Mouse (Mus musculus) forebrain, embryonic 11.5 days (tissue): ENCODE results near the gene Gm16181. TPM values are rescaled to one million over a fixed set of nuclear protein-coding genes. Genes with fewer than 3 reads are reported as not detected.

Experiments
- ATAC-seq: fragments of 200-750 bp; cut with Nextera tagmentation; replicated peaks from 2 replicates; pipeline ENCODE4 v1.8.0; 2017; ENCODE audit warnings: moderate TSS enrichment; ENCODE audit not compliant: low FRiP score
- DNase-seq: peaks from one replicate; pipeline ENCODE4 v3.0.0-alpha.2; 2017; ENCODE audit warnings: low spot score
- H3K27ac ChIP-seq: fragments of 300-500 bp; sonication (generic); 2 replicates; pipeline ENCODE4 v1.5.1; 2014; ENCODE audit warnings: low read depth, low read length
- H3K27me3 ChIP-seq: fragments of 300-500 bp; sonication (generic); 2 replicates; pipeline ENCODE4 v1.6.1; 2014; ENCODE audit warnings: mild to moderate bottlenecking, low read length, mixed read lengths; ENCODE audit not compliant: control insufficient read depth, insufficient read depth
- H3K36me3 ChIP-seq: fragments of 300-500 bp; sonication (generic); 2 replicates; pipeline ENCODE4 v1.6.1; 2014; ENCODE audit warnings: mild to moderate bottlenecking, low read length, moderate library complexity, mixed read lengths; ENCODE audit not compliant: control insufficient read depth, insufficient read depth
- H3K4me1 ChIP-seq: fragments of 300-500 bp; sonication (generic); replicated peaks from 2 replicates; pipeline ENCODE4 v1.6.1; 2014; ENCODE audit warnings: low read length, mixed read lengths; ENCODE audit not compliant: control insufficient read depth, insufficient read depth
- H3K4me2 ChIP-seq: fragments of 300-500 bp; sonication (generic); 2 replicates; pipeline ENCODE4 v1.6.1; 2014; ENCODE audit warnings: low read depth, mild to moderate bottlenecking, low read length, moderate library complexity, mixed read lengths; ENCODE audit not compliant: severe bottlenecking
- H3K4me3 ChIP-seq: fragments of 300-500 bp; sonication (generic); 2 replicates; pipeline ENCODE4 v1.5.1; 2014; ENCODE audit warnings: low read depth, low read length
- H3K9ac ChIP-seq: fragments of 300-500 bp; sonication (generic); 2 replicates; pipeline ENCODE4 v1.6.1; 2014; ENCODE audit warnings: low read length
- H3K9me3 ChIP-seq: fragments of 300-500 bp; sonication (generic); 2 replicates; pipeline ENCODE4 v1.6.1; 2016; ENCODE audit warnings: low read length, mixed read lengths; ENCODE audit not compliant: control insufficient read depth
- WGBS: fragments of 180-500 bp; shearing (Covaris S2); extraction: QIAGEN DNeasy Blood & Tissue Kit; methylation state at CpG from one replicate; pipeline ENCODE4 v1.1.7; 2014; 5-methylcytosine and 5-hydroxymethylcytosine counted together
- microRNA-seq: library from miRNA; unstranded; fragments of <30 nt; microRNA quantifications from one replicate; pipeline ENCODE4, GENCODE M21; 2016; ENCODE audit not compliant: insufficient number of aligned reads
- polyA plus RNA-seq: library from polyadenylated mRNA; unstranded; fragments of >200 nt; fragmentation: Nextera tagmentation; extraction: Ambion mirVana; gene quantifications from 2 replicates; pipeline ENCODE4 v1.2.1, GENCODE M21; 2014

Gm16181 gene
- polyA plus RNA-seq, 1 experiment from 2014 or later: not detected

DNA sequence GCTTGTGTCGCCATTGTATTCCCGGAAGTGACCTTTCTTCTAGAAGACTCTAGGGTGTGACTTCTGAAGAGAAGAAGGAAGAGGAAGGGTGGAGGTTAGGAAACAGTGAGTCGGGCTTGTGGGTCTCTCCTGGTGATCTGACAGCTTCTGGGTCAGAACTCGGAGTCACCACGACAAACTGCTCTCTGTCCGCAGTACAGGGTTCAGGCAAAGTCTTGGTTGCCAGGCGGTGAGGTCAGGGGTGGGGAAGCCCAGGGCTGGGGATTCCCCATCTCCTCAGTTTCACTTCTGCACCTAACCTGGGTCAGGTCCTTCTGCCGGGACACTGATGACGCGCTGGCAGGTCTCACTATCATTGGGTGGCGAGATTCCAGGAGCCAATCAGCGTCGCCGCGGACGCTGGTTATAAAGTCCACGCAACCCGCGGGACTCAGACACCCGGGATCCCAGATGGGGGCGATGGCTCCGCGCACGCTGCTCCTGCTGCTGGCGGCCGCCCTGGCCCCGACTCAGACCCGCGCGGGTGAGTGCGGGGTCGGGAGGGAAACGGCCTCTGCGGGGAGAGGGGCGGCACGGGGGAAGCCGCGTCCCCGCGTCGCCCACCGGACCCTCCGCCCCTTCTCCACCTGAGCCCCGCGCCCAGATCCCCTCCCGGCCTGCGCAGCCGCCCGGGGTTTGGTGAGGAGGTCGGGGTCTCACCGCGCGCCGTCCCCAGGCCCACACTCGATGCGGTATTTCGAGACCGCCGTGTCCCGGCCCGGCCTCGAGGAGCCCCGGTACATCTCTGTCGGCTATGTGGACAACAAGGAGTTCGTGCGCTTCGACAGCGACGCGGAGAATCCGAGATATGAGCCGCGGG lies 42.3 kb downstream of the Gm16181 start, which contains the start of gene H2-D1:
TSS of gene H2-D1 (plus strand) at position 67 of the 859 bp plus-strand sequence.
- DNase-seq (peak; percentile 91), ATAC-seq (peak; percentile 91)
- H3K4me3 ChIP-seq: peak within 1 kb of the TSS; percentile 63
- H3K4me2 ChIP-seq: peak within 1 kb of the TSS; percentile 97
- H3K27ac ChIP-seq: no peak within 1 kb of the TSS
- H3K27me3 ChIP-seq: peaks cover 2% of the 10 kb centered on the region; the same call in 1 of the 2 replicates
- under 1% methylated on average over 68 of the region's 73 CpGs for WGBS
- H3K9ac ChIP-seq: peak within 1 kb of the TSS; percentile 67
- no peaks in the 10 kb centered on the region for H3K9me3 ChIP-seq
- no peaks in the 10 kb centered on the region for H3K4me1 ChIP-seq
- no peaks in the 10 kb centered on the region for H3K36me3 ChIP-seq

DNA sequence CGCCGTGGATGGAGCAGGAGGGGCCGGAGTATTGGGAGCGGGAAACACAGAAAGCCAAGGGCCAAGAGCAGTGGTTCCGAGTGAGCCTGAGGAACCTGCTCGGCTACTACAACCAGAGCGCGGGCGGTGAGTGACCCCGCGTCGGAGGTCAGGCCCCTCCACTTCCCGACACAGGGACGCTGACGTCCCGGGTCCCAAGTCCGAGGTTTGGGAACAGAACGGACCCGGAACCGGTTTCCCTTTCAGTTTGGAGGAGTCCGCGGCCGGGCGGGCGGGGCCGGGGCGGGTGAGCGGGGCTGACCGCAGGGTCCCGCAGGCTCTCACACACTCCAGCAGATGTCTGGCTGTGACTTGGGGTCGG lies 42.9 kb downstream of the Gm16181 start:
- Histone ChIP-seq H3K4me3 (peak overlapping the region; percentile 63), H3K27me3 (peaks cover 2% of the 10 kb centered on the region; the same call in 1 of the 2 replicates), H3K4me1 (no peaks in the 10 kb centered on the region), H3K9ac (peak overlapping the region; percentile 67), H3K9me3 (no peaks in the 10 kb centered on the region), H3K36me3 (no peaks in the 10 kb centered on the region), H3K4me2 (peak overlapping the region; percentile 97), H3K27ac (no peak overlapping the region)
- ATAC-seq (peak; percentile 36; the same call in 1 of the 2 replicates), DNase-seq (no peak)
- WGBS: 3% methylated on average over 31 of the region's 31 CpGs

GRCm38 (mm10) chr17:35267399-35268086 lies 46.9 kb downstream of the Gm16181 start:
- Histone ChIP-seq H3K36me3 (no peaks in the 10 kb centered on the region), H3K27ac (no peak overlapping the region), H3K9ac (no peak overlapping the region), H3K4me1 (no peaks in the 10 kb centered on the region), H3K4me3 (no peak overlapping the region), H3K27me3 (peaks cover 2% of the 10 kb centered on the region; the same call in 1 of the 2 replicates), H3K9me3 (no peaks in the 10 kb centered on the region), H3K4me2 (no peak overlapping the region)
- WGBS: 80% methylated on average over 1 of the region's 1 CpGs
- DNase-seq (no peak), ATAC-seq (no peak)

GRCm38 (mm10) chr17:35269653-35270347 lies 49.2 kb downstream of the Gm16181 start:
- no peak overlapping the region for H3K4me3 ChIP-seq
- no peak overlapping the region for H3K9ac ChIP-seq
- DNase-seq (peak; percentile 68), ATAC-seq (no peak)
- WGBS: 20% methylated on average over 3 of the region's 3 CpGs
- no peaks in the 10 kb centered on the region for H3K4me1 ChIP-seq
- no peaks in the 10 kb centered on the region for H3K36me3 ChIP-seq
- no peak overlapping the region for H3K27ac ChIP-seq
- no peak overlapping the region for H3K4me2 ChIP-seq
- H3K27me3 ChIP-seq: no peaks in the 10 kb centered on the region
- H3K9me3 ChIP-seq: no peaks in the 10 kb centered on the region

DNA sequence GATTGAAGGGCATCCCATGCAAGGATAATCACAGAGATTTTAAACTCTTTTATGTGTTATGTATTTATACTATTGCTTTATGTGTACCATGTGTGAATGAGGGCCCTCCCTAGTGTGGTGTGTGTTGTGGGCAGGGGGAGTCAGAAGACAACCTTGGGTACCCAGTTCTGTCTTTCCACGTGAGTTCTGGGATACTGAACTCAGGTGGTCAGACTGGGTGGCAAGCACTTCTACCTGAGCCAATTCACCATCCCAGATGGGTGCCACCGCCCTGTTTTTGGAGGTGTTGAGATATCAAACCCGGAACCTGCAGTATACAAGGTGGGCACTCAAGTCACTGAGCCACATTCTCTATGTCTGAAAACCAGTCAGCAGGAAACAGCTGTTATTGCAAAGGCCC lies 51.6 kb downstream of the Gm16181 start:
- Histone ChIP-seq H3K27ac (no peak overlapping the region), H3K9ac (no peak overlapping the region), H3K4me2 (no peak overlapping the region), H3K36me3 (no peaks in the 10 kb centered on the region), H3K4me3 (no peak overlapping the region), H3K9me3 (no peaks in the 10 kb centered on the region), H3K4me1 (no peaks in the 10 kb centered on the region), H3K27me3 (peaks cover 3% of the 10 kb centered on the region; the same call in 1 of the 2 replicates)
- DNase-seq: no peak
- ATAC-seq: no peak
- 75% methylated on average over 3 of the region's 3 CpGs for WGBS

Small RNA genes lying within 50 kb of the gene (microRNA-seq; reads per million reads assigned to microRNA genes)
- gene Mir6973a (not detected), gene Mir6974 (not detected), gene Mir6975 (6.7 reads per million), gene Mir8094 (not detected)

Other genes with a start within 250 kb of the Gm16181 start
- gene Hspa1a, start 248.7 kb upstream of the Gm16181 start, polyA plus RNA-seq: 1.6 TPM in 2 replicates
- gene Hspa1l, start 248.1 kb upstream of the Gm16181 start, polyA plus RNA-seq: 1.7 and 1.8 TPM in 2 replicates
- 288 and 292 TPM in 2 replicates for gene Lsm2, start 239.0 kb upstream of the Gm16181 start, polyA plus RNA-seq
- gene Vars, start 219.8 kb upstream of the Gm16181 start, polyA plus RNA-seq: 169 and 174 TPM in 2 replicates
- gene Vwa7, start 204.3 kb upstream of the Gm16181 start, polyA plus RNA-seq: 0.15 and 0.27 TPM in 2 replicates
- gene Sapcd1, start 192.8 kb upstream of the Gm16181 start, polyA plus RNA-seq: 4.0 and 4.1 TPM in 2 replicates
- 5.8 and 7.9 TPM in 2 replicates for gene Msh5, start 174.1 kb upstream of the Gm16181 start, polyA plus RNA-seq
- gene Clic1, start 170.9 kb upstream of the Gm16181 start, polyA plus RNA-seq: 67.7 and 74.5 TPM in 2 replicates
- gene Ddah2, start 161.8 kb upstream of the Gm16181 start, polyA plus RNA-seq: 489 and 543 TPM in 2 replicates
- gene Ly6g6c, start 155.4 kb upstream of the Gm16181 start, polyA plus RNA-seq: 0.20 TPM in 1 of 2 replicates, not detected in the other
- gene Mpig6b, start 154.7 kb upstream of the Gm16181 start, polyA plus RNA-seq: 1.3 and 1.6 TPM in 2 replicates
- gene Ly6g6e, start 143.9 kb upstream of the Gm16181 start, polyA plus RNA-seq: 0.39 and 0.57 TPM in 2 replicates
- gene Ly6g6d, start 142.8 kb upstream of the Gm16181 start, polyA plus RNA-seq: 1.7 and 1.8 TPM in 2 replicates
- 0.72 and 0.88 TPM in 2 replicates for gene Ly6g6f, start 135.2 kb upstream of the Gm16181 start, polyA plus RNA-seq
- gene Abhd16a, start 131.6 kb upstream of the Gm16181 start, polyA plus RNA-seq: 52.6 and 53.8 TPM in 2 replicates
- not detected in 2 replicates for gene Ly6g5c, start 112.6 kb upstream of the Gm16181 start, polyA plus RNA-seq
- 1.4 and 1.9 TPM in 2 replicates for gene Ly6g5b, start 105.4 kb upstream of the Gm16181 start, polyA plus RNA-seq
- 29.5 and 33.7 TPM in 2 replicates for gene Gpank1, start 99.4 kb upstream of the Gm16181 start, polyA plus RNA-seq
- 296 and 297 TPM in 2 replicates for gene Csnk2b, start 98.8 kb upstream of the Gm16181 start, polyA plus RNA-seq
- 8.6 and 8.7 TPM in 2 replicates for gene D17H6S53E, start 94.5 kb upstream of the Gm16181 start, polyA plus RNA-seq
- gene Apom, start 88.8 kb upstream of the Gm16181 start, polyA plus RNA-seq: 0.64 and 0.88 TPM in 2 replicates
- gene Bag6, start 85.7 kb upstream of the Gm16181 start, polyA plus RNA-seq: 96.6 and 100 TPM in 2 replicates
- 277 and 281 TPM in 2 replicates for gene Prrc2a, start 55.9 kb upstream of the Gm16181 start, polyA plus RNA-seq
- 2.9 and 3.5 TPM in 2 replicates for gene Aif1, start 44.8 kb upstream of the Gm16181 start, polyA plus RNA-seq
- 3.8 and 4.7 TPM in 2 replicates for gene Lst1, start 32.4 kb upstream of the Gm16181 start, polyA plus RNA-seq
- 0.17 and 0.41 TPM in 2 replicates for gene Ltb, start 26.4 kb upstream of the Gm16181 start, polyA plus RNA-seq
- not detected in 2 replicates for gene Tnf, start 18.8 kb upstream of the Gm16181 start, polyA plus RNA-seq
- gene Lta, start 15.5 kb upstream of the Gm16181 start, polyA plus RNA-seq: not detected in 2 replicates
- gene Atp6v1g2, start 12.8 kb downstream of the Gm16181 start, polyA plus RNA-seq: 12.1 and 14.2 TPM in 2 replicates
- gene Nfkbil1, start 15.0 kb downstream of the Gm16181 start, polyA plus RNA-seq: 4.3 and 5.5 TPM in 2 replicates
- 717 and 756 TPM in 2 replicates for gene Ddx39b, start 20.9 kb downstream of the Gm16181 start, polyA plus RNA-seq
- 45.8 and 51.2 TPM in 2 replicates for gene H2-D1, start 41.9 kb downstream of the Gm16181 start, polyA plus RNA-seq
- not detected in 2 replicates for gene H2-Q1, start 99.6 kb downstream of the Gm16181 start, polyA plus RNA-seq
- 0.31 and 0.53 TPM in 2 replicates for gene H2-Q2, start 121.4 kb downstream of the Gm16181 start, polyA plus RNA-seq
- 1.7 and 2.1 TPM in 2 replicates for gene H2-Q4, start 158.8 kb downstream of the Gm16181 start, polyA plus RNA-seq
- gene H2-Q6, start 204.0 kb downstream of the Gm16181 start, polyA plus RNA-seq: 0.72 and 1.2 TPM in 2 replicates
- gene H2-Q7, start 218.3 kb downstream of the Gm16181 start, polyA plus RNA-seq: 10.5 and 10.6 TPM in 2 replicates
- 0.07 and 0.12 TPM in 2 replicates for gene H2-Q10, start 249.3 kb downstream of the Gm16181 start, polyA plus RNA-seq